Mouse (Mus musculus) embryonic fibroblast, embryonic 13.5 days (primary cell): Measurements from ENCODE around the gene Pycr2. TPM values are rescaled to one million over a fixed set of nuclear protein-coding genes. Genes with fewer than 3 reads are reported as not detected.
"Not testable (repeated sequence)": the region's sequence is repeated elsewhere in the genome, so short reads cannot be mapped to it uniquely, and the experiment has no call there.

ENCODE experiments used
- H3K27ac ChIP-seq: 2 replicates; pipeline ENCODE4 v1.5.1; 2012; ENCODE audit warnings: low read length, control low read depth, inconsistent platforms; ENCODE audit not compliant: insufficient read depth
- H3K4me1 ChIP-seq: 2 replicates; pipeline ENCODE4 v1.6.1; 2011; ENCODE audit warnings: low read length; ENCODE audit not compliant: control insufficient read depth, insufficient read depth
- H3K4me3 ChIP-seq: 2 replicates; pipeline ENCODE4 v1.5.1; 2011; ENCODE audit warnings: mild to moderate bottlenecking, control low read depth, low read length; ENCODE audit not compliant: insufficient read depth
- CTCF ChIP-seq: IDR thresholded peaks from 2 replicates; pipeline ENCODE4 v1.5.1; 2011; ENCODE audit warnings: mild to moderate bottlenecking, control low read depth, low read length, moderate library complexity, borderline replicate concordance; ENCODE audit not compliant: insufficient read depth
- POLR2A ChIP-seq: IDR thresholded peaks from 2 replicates; pipeline ENCODE4 v1.6.1; 2011; ENCODE audit warnings: low read depth, mild to moderate bottlenecking, control low read depth, low read length, moderate library complexity
- polyA plus RNA-seq: library from polyadenylated mRNA; stranded (reverse); fragments of >200 nt; gene quantifications from 2 replicates; pipeline ENCODE4 v1.2.4, GENCODE M21; 2011; ENCODE audit warnings: low read depth; ENCODE audit not compliant: missing spikeins, insufficient read length

Pycr2 gene
- polyA plus RNA-seq, 1 experiment, result 21.2 TPM

DNA sequence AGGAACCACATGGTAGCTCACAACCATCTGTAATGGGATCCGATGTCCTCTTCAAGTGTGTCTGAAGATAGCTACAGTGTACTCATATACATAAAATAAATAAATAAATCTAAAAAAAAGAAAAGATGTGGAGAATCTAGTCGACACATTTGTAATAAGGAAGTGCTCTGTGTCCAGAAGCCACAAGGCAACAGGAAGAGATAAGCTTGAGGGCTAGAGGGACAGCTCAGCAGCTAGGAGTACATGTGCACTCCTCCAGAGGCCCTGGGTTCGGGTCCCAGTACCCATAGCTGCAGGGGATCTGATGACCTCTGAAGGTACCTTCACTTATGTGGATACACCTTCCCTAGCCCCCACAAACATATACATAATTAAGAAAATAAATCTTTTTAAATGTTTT, 22.3 kb upstream of the Pycr2 start:
- Histone ChIP-seq H3K4me1 (no peaks in the 10 kb centered on the region), H3K4me3 (no peak overlapping the region), H3K27ac (no peak overlapping the region)
- TF ChIP-seq CTCF, result no peak
- no peak for TF ChIP-seq POLR2A

DNA sequence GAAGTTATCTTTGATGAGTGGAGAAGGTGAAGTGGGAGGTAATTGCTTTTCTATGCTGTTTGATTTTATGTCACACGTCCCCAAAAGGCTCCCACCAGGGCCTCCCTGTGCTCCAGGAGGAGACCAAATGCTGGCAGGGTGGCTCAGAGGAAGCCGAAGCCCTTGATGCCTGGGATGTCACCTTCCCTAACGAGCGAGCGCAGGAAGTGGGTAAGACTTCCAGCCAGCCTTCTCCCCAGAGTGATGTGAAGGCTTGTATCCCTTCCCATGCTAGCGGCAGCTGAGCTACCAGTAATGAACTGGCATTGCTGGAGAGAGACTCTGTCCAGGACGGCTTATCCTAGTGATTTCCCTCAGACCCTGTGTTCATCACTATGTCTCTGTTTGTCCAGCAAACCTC, 20.4 kb upstream of the Pycr2 start:
- no peak for TF ChIP-seq CTCF
- no peak for TF ChIP-seq POLR2A
- H3K4me3 ChIP-seq, result no peak overlapping the region
- H3K4me1 ChIP-seq, result peaks cover 5% of the 10 kb centered on the region; the same call in 1 of the 2 replicates
- no peak overlapping the region for H3K27ac ChIP-seq

DNA sequence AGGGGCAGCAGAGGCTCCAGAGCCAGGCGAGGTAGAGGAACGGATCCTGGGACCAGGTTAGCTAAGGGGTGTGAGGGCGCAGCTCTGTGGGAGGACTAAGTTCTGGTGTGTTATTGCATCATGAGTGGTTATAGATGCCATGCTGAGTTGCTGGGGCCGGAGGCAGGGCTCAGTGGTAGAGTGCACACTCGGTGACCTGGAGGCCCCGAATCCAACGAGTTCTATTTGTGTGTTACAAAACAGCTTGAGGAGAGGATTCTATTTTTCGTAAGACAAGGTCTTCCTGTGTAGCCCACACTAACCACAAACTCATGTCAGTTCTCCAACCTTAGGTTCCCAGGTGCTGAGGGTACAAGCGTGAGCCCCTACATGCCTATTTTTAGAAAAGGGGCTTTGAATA, 19.6 kb upstream of the Pycr2 start:
- TF ChIP-seq POLR2A (no peak), CTCF (no peak)
- Histone ChIP-seq H3K4me3 (no peak overlapping the region), H3K27ac (no peak overlapping the region), H3K4me1 (peaks cover 7% of the 10 kb centered on the region; the same call in 1 of the 2 replicates)

DNA sequence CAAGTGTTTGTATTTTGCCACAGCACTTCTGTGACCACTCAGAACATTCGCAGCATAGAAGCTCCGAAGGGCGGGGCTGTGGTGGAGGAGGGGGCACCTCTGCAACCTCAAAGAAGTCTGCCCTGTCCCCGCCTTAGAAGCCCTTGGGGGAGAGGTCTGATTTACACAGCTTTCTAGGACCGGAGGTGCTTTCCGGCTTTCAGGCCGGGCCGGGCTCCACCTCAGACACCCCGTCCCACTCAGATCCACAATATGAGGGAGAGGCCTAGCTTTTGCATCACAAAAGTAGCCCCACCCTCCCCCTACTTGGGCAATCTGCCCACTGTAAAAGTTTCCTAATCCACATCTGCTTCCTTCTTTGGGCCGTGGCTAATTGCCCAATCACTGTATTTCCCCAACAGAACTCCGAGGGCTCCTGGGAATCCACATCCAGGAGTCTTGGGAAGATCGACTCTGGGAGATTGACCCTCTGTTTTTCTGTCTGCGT, 15.5 kb upstream of the Pycr2 start:
- no peak for TF ChIP-seq CTCF
- TF ChIP-seq POLR2A, result no peak
- H3K4me1 ChIP-seq, result peaks cover 7% of the 10 kb centered on the region; the same call in 1 of the 2 replicates
- H3K4me3 ChIP-seq, result no peak overlapping the region
- no peak overlapping the region for H3K27ac ChIP-seq

DNA sequence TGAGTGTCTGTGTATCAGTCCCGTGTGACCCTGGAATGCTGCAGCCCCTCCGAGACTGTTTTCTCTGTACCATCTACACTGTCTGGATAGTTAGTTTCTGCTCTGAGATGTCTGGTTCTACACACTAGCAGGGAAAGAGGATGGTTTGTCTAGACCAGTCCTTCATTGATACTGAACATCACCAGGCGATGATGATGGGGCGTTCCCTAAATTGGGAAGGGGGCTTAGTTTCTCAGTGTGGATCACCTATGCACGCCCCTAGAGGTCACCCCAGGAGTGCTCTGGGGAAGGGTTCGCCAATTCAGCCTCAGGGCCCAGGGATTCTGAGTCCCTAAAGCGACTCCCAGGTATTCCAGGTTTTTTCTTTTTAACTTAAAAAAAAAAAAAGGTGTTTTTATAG, 14.9 kb upstream of the Pycr2 start:
- Histone ChIP-seq H3K27ac (no peak overlapping the region), H3K4me1 (peaks cover 7% of the 10 kb centered on the region; the same call in 1 of the 2 replicates), H3K4me3 (no peak overlapping the region)
- no peak for TF ChIP-seq POLR2A
- TF ChIP-seq CTCF, result no peak

DNA sequence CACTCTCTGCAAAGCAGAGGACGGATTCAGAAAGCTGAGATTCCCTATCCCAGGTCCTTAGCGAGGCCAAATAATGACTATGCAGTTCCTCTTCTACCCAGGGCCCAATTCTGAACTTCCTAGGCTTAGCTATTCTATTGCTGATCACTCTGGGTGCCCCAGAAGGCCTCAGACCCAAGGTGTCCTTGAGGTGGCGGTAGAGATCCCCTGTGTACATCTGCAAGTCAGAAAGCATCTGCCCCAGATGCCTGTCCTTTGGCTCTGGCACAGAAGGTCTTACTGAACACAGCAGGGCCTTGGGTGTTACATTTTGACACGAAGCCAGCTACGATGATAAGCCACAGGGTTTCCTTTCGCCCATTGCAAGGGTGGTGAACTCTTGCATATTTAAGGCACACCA, 14.3 kb upstream of the Pycr2 start:
- TF ChIP-seq POLR2A (no peak), CTCF (no peak)
- no peak overlapping the region for H3K4me3 ChIP-seq

DNA sequence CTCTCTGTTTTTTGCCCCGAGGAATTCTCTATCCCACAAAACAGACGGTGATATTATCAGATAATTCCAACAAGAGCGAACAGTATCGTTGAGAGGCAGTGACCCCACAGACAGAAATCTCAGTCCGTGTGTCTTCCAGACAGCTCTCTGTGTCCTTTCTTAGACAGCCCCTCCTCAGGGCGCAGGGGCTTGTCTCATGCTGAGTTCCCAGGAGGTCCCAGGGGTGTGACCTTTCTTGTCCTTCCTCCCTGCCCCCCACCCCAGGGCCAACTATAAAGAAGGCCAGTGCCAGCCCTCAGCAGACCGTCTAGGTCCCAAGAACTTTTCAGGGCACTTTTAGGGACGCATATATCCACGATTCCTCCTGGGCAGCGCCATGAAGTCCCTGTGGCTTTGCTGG, 11.3 kb upstream of the Pycr2 start, which contains the start of gene Lefty2:
TSS of gene Lefty2 (plus strand) at position 301 of the 400 bp plus-strand sequence.
- no peak within 1 kb of the TSS for H3K4me3 ChIP-seq
- H3K4me1 ChIP-seq, result peaks cover 7% of the 10 kb centered on the region; the same call in 1 of the 2 replicates
- TF ChIP-seq POLR2A (no peak), CTCF (no peak)
- H3K27ac ChIP-seq, result no peak within 1 kb of the TSS

More for the DNA sequence above, 14.3 kb upstream of the Pycr2 start:
- Histone ChIP-seq H3K4me1 (peaks cover 7% of the 10 kb centered on the region; the same call in 1 of the 2 replicates), H3K27ac (no peak overlapping the region)

DNA sequence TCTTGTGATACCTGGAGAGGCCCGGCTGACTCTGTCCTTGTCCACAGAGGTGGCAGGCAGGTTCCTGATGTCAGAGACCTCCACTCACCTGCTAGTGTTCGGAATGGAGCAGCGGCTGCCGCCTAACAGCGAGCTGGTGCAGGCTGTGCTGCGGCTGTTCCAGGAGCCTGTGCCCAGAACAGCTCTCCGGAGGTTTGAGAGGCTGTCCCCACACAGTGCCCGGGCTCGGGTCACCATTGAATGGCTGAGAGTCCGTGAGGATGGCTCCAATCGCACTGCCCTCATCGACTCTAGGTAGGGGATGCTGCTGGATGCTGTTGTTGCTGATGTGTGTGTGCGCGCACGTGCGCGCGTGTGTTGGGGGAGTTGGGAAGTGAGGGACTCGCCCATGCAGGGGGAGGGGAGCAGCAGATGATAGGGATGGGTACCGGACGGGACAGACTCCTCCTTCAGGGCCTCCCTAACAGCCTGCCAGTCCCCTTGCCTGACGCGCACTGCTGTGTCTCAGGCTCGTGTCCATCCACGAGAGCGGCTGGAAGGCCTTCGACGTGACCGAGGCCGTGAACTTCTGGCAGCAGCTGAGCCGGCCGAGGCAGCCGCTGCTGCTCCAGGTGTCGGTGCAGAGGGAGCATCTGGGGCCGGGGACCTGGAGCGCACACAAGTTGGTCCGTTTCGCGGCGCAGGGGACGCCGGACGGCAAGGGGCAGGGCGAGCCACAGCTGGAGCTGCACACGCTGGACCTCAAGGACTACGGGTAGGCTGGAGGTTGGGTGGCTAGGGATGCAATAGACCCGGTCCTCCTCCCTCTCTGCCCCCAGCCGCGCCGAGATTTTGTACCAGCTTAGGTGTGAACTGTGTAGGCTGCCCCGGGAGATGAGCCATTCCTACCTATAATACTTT, 9.8 kb upstream of the Pycr2 start:
- not testable (repeated sequence) for H3K4me1 ChIP-seq, H3K27ac ChIP-seq, H3K4me3 ChIP-seq

DNA sequence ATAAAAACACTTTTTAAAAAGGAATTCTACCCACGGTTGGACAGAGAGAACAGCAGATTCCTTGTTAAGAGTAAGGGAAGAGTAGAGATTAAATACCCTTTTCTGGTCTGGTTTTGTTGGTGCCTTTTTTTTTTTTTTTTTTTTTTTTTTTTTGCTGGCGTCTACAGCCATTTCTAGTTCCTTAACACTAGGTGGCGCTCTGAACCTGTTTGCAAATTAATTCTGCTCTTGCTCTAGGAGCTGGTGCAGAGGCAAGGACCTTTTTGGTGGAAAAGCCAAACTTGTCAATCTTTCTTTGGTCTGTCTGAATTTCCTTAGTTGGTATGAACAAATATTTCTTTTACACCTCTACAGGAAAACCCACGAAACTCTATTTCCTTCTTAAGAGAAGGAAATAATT, 3.0 kb upstream of the Pycr2 start:
- Histone ChIP-seq H3K4me1 (peaks cover 3% of the 10 kb centered on the region; the same call in 1 of the 2 replicates), H3K4me3 (no peak overlapping the region), H3K27ac (no peak overlapping the region)
- TF ChIP-seq CTCF (no peak), POLR2A (no peak)

DNA sequence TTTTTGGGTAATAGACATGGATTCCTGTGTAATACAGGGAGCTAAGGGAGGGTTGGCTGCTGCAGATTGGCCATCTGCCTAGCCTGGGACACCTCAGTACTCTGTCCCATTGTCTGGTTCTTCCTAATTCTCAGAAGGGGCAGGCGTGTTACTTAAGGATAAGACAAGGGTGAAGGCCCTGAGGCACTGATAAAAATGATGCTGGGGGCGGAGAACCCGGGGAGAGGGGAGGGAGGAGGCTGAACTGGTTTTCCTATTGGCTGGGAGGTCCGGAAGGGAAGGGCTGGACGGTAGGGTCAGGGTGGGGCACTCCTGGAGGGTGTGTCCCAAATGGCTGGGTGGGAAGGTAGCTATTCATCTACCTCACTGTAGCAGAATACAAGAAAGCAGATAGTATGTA, 1.2 kb upstream of the Pycr2 start:
- Histone ChIP-seq H3K4me3 (no peak overlapping the region), H3K27ac (no peak overlapping the region), H3K4me1 (peaks cover 3% of the 10 kb centered on the region; the same call in 1 of the 2 replicates)
- no peak for TF ChIP-seq POLR2A
- TF ChIP-seq CTCF, result no peak

DNA sequence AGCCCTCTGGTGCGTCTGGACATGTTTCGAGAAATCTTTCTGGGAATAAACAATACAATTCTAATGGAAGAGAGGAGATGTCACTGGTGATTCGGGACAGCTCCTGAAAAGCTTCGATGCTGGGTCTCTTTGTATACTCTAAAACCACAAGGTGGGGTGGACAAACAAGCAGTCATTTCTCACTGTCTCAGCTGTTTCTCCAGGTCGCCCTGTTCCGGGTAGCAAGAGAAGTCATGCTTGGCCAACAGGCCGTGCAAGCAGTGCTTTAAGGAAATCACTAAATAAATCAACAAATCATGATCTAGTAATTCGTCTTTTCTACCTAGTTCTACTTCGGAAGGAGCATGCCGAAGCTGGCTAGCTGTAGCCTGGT, 441 bp upstream of the Pycr2 start:
- TF ChIP-seq POLR2A (no peak), CTCF (no peak)
- H3K4me1 ChIP-seq, result peaks cover 3% of the 10 kb centered on the region; the same call in 1 of the 2 replicates
- H3K27ac ChIP-seq, result no peak overlapping the region
- H3K4me3 ChIP-seq, result no peak overlapping the region
